Mouse (Mus musculus): Measurements from ENCODE around the gene Naaladl2. TPM values are rescaled to one million over a fixed set of nuclear protein-coding genes. Genes with fewer than 3 reads are reported as not detected.

The Naaladl2 gene
- total RNA-seq, 2 experiments from 2014 or later: 2.1 to 3.2 TPM

GRCm38 (mm10) chr3:24743946-24744345, 400.1 kb downstream of the Naaladl2 start:
- no peak for DNase-seq (ENCODE audit: low spot score in 2 of 2)
- intact Hi-C loops (cut with DNase I): no loop called here

- intact Hi-C loops (cut with DNase I): no loop called here
- peak in 1 of 2 experiments; percentile 4 for DNase-seq (ENCODE audit: low spot score in 2 of 2)
These were observed 424.8 kb downstream of the Naaladl2 start for GRCm38 (mm10) chr3:24719181-24719749.

- DNase-seq (ENCODE audit: low spot score in 2 of 2): peak; percentile 6 to 25
- intact Hi-C loops (cut with DNase I): no loop called here
These were observed 429.3 kb downstream of the Naaladl2 start for GRCm38 (mm10) chr3:24714770-24715169.

- no peak for DNase-seq (ENCODE audit: low spot score in 2 of 2)
- intact Hi-C loops (cut with DNase I): no loop called here
These were observed 438.2 kb downstream of the Naaladl2 start for GRCm38 (mm10) chr3:24705778-24706423.

GRCm38 (mm10) chr3:24690162-24690915, 453.7 kb downstream of the Naaladl2 start:
- DNase-seq (ENCODE audit: low spot score in 2 of 2): no peak
- intact Hi-C loops (cut with DNase I): no loop called here

GRCm38 (mm10) chr3:24670500-24670899, 473.6 kb downstream of the Naaladl2 start:
- intact Hi-C loops (cut with DNase I): no loop called here
- DNase-seq (ENCODE audit: low spot score in 2 of 2): no peak

- intact Hi-C loops (cut with DNase I): no loop called here
- DNase-seq (ENCODE audit: low spot score in 2 of 2): no peak
These were observed 475.8 kb downstream of the Naaladl2 start for GRCm38 (mm10) chr3:24668052-24668916.

GRCm38 (mm10) chr3:24665408-24665807, 478.7 kb downstream of the Naaladl2 start:
- DNase-seq (ENCODE audit: low spot score in 2 of 2): no peak
- intact Hi-C loops (cut with DNase I): no loop called here

- no peak for DNase-seq (ENCODE audit: low spot score in 2 of 2)
- intact Hi-C loops (cut with DNase I): no loop called here
These were observed 480.3 kb downstream of the Naaladl2 start for GRCm38 (mm10) chr3:24663749-24664148.

GRCm38 (mm10) chr3:24630032-24630431, 514.0 kb downstream of the Naaladl2 start:
- intact Hi-C loops (cut with DNase I): no loop called here
- DNase-seq (ENCODE audit: low spot score in 2 of 2): no peak

GRCm38 (mm10) chr3:24605485-24605884, 538.6 kb downstream of the Naaladl2 start:
- no peak for DNase-seq (ENCODE audit: low spot score in 2 of 2)

GRCm38 (mm10) chr3:24604791-24605320, 539.2 kb downstream of the Naaladl2 start:
- intact Hi-C loops (cut with DNase I): no loop called here
- DNase-seq (ENCODE audit: low spot score in 2 of 2): no peak

More at GRCm38 (mm10) chr3:24605485-24605884, 538.6 kb downstream of the Naaladl2 start:
- intact Hi-C loops (cut with DNase I): no loop called here

GRCm38 (mm10) chr3:24595447-24595846, 548.6 kb downstream of the Naaladl2 start:
- intact Hi-C loops (cut with DNase I): no loop called here
- peak in 1 of 2 experiments; percentile 10 for DNase-seq (ENCODE audit: low spot score in 2 of 2)

- DNase-seq (ENCODE audit: low spot score in 2 of 2): no peak
- intact Hi-C loops (cut with DNase I): no loop called here
These were observed 587.4 kb downstream of the Naaladl2 start for GRCm38 (mm10) chr3:24556617-24557016.

GRCm38 (mm10) chr3:24553701-24554100, 590.4 kb downstream of the Naaladl2 start:
- DNase-seq (ENCODE audit: low spot score in 2 of 2): no peak
- intact Hi-C loops (cut with DNase I): no loop called here

GRCm38 (mm10) chr3:24552631-24553030, 591.4 kb downstream of the Naaladl2 start:
- intact Hi-C loops (cut with DNase I): no loop called here

GRCm38 (mm10) chr3:24533775-24534458, 610.1 kb downstream of the Naaladl2 start:
- intact Hi-C loops (cut with DNase I): no loop called here
- DNase-seq (ENCODE audit: low spot score in 2 of 2): no peak

More at GRCm38 (mm10) chr3:24552631-24553030, 591.4 kb downstream of the Naaladl2 start:
- peak in 1 of 2 experiments; percentile 4 for DNase-seq (ENCODE audit: low spot score in 2 of 2)

GRCm38 (mm10) chr3:24514918-24515317, 629.1 kb downstream of the Naaladl2 start:
- intact Hi-C loops (cut with DNase I): no loop called here
- peak in 1 of 2 experiments; percentile 3 for DNase-seq (ENCODE audit: low spot score in 2 of 2)
